Comparison of ENCODE assay signal across 29 mouse cellular contexts in the genomic region with DNA sequence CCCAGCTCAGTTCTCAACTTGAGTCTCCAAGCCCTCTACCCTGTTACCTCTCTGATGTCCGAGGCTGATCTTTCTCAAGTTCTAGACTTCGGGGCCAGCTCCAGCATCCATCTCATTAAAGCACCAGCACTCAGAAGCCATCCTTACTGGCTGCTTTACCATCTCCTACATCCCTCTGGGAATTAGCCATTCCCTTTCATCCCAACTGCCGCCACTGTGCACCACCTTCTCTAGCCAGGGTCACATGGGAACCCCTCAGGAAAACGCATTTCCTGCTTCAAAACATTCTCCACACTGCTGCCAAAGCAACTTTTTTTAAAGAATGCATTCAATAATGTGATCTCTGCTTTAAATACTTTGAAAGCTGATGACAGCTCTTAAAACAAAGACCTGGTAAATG. TPM values are rescaled to one million over a fixed set of nuclear protein-coding genes. Genes with fewer than 3 reads are reported as not detected.
DNase-seq lines count a peak whose midpoint lies in the region; ATAC-seq and TF ChIP-seq lines count a peak whose summit lies in the region.
"Had no signal": no experiment of that assay in that cellular context is flagged by ENCODE, and none has a peak within 500 bp of the region (broad histone marks: within the 10 kb centered on the region; RNA-seq: fewer than 3 reads in every experiment).

No protein-coding gene starts in this region.

- peaks cover 59% of the 10 kb centered on the region for H3K4me1 ChIP-seq in forebrain, embryonic 10.5 days
- H3K4me1 ChIP-seq in forebrain, embryonic 16.5 days (replicated peaks; ENCODE audit: control insufficient read depth, insufficient read depth, low read length) = peaks cover 36% of the 10 kb centered on the region
- peaks cover 59% of the 10 kb centered on the region for H3K4me1 ChIP-seq in hindbrain, embryonic 13.5 days (replicated peaks)
- peaks cover 29% of the 10 kb centered on the region for H3K4me1 ChIP-seq in hindbrain, embryonic 16.5 days (ENCODE audit: control insufficient read depth, insufficient read depth, low read depth, low read length)
- H3K4me1 ChIP-seq in midbrain, embryonic 14.5 days (ENCODE audit: control insufficient read depth, insufficient read depth, low read length) = peaks cover 43% of the 10 kb centered on the region
- H3K4me1 ChIP-seq in midbrain, postnatal 0 days (ENCODE audit: insufficient read depth, low read length) = peaks cover 15% of the 10 kb centered on the region
- H3K4me1 ChIP-seq: intestine, embryonic 15.5 days had no signal

- no peak for DNase-seq in forebrain, embryonic 10.5 days (ENCODE audit: extremely low spot score, low spot score)
- DNase-seq in midbrain, embryonic 14.5 days = no peak
- DNase-seq in midbrain, postnatal 0 days (ENCODE audit: low spot score) = no peak
- DNase-seq: adrenal gland, postnatal 10 days; adrenal gland, postnatal 36 days; B cell, adult 2 months; cerebellum, adult 8-10 months; cerebellum, postnatal 10 days; cerebellum, postnatal 36 days; embryo, embryonic 11 days; gastrocnemius, adult 2 months; gastrocnemius, postnatal 14 days; heart, adult 18-20 months; heart, postnatal 14 days; heart, postnatal 4 days had no signal

- no peak overlapping the region for H3K9ac ChIP-seq in forebrain, embryonic 16.5 days (replicated peaks; ENCODE audit: low read depth, low read length)
- H3K9ac ChIP-seq in hindbrain, embryonic 13.5 days = no peak overlapping the region
- H3K9ac ChIP-seq in hindbrain, embryonic 16.5 days (ENCODE audit: low read depth, low read length) = no peak overlapping the region
- H3K9ac ChIP-seq in midbrain, embryonic 14.5 days (replicated peaks; ENCODE audit: low read length) = no peak overlapping the region
- H3K9ac ChIP-seq in midbrain, postnatal 0 days (replicated peaks; ENCODE audit: low read length, poor library complexity, severe bottlenecking) = no peak overlapping the region
- H3K9ac ChIP-seq: embryonic facial prominence, embryonic 13.5 days; heart, embryonic 13.5 days; hindbrain, embryonic 15.5 days; intestine, embryonic 15.5 days had no signal

- no peak overlapping the region for H3K4me3 ChIP-seq in forebrain, embryonic 10.5 days
- no peak overlapping the region for H3K4me3 ChIP-seq in forebrain, embryonic 16.5 days (replicated peaks; ENCODE audit: low read length)
- no peak overlapping the region for H3K4me3 ChIP-seq in hindbrain, embryonic 13.5 days
- no peak overlapping the region for H3K4me3 ChIP-seq in hindbrain, embryonic 16.5 days (ENCODE audit: low read length)
- no peak overlapping the region for H3K4me3 ChIP-seq in midbrain, embryonic 14.5 days (replicated peaks; ENCODE audit: low read depth, low read length)
- no peak overlapping the region for H3K4me3 ChIP-seq in midbrain, postnatal 0 days (ENCODE audit: low read depth, low read length)
- H3K4me3 ChIP-seq: embryonic facial prominence, embryonic 10.5 days; embryonic facial prominence, embryonic 13.5 days; erythroblast, embryonic 14.5 days; gastrocnemius, adult 2 months; heart, embryonic 13.5 days; hindbrain, embryonic 15.5 days; intestine, embryonic 15.5 days had no signal

- H3K27me3 ChIP-seq in forebrain, embryonic 10.5 days (ENCODE audit: poor library complexity, severe bottlenecking) = no peaks in the 10 kb centered on the region
- H3K27me3 ChIP-seq in forebrain, embryonic 16.5 days (replicated peaks; ENCODE audit: control insufficient read depth, insufficient read depth, low read length) = no peaks in the 10 kb centered on the region
- no peaks in the 10 kb centered on the region for H3K27me3 ChIP-seq in hindbrain, embryonic 13.5 days
- H3K27me3 ChIP-seq in hindbrain, embryonic 16.5 days (replicated peaks; ENCODE audit: control insufficient read depth, insufficient read depth, low read length) = no peaks in the 10 kb centered on the region
- no peaks in the 10 kb centered on the region for H3K27me3 ChIP-seq in midbrain, embryonic 14.5 days (ENCODE audit: control insufficient read depth, insufficient read depth, low read length)
- no peaks in the 10 kb centered on the region for H3K27me3 ChIP-seq in midbrain, postnatal 0 days (ENCODE audit: insufficient read depth, low read length)
- H3K27me3 ChIP-seq: CH12.LX; embryonic facial prominence, embryonic 13.5 days; heart, embryonic 13.5 days; hindbrain, embryonic 15.5 days; intestine, embryonic 15.5 days; Patski had no signal

- no peak for TF ChIP-seq CTCF in midbrain, postnatal 0 days (IDR thresholded peaks at IDR 0.05)

- 0 out of 2 replicates have a peak overlapping the region, but pooled peaks have one; percentile 40 for H3K27ac ChIP-seq in forebrain, embryonic 10.5 days
- no peak overlapping the region for H3K27ac ChIP-seq in forebrain, embryonic 16.5 days (ENCODE audit: low read length)
- H3K27ac ChIP-seq in hindbrain, embryonic 13.5 days = peak overlapping the region; percentile 36; the same call in 1 of the 2 replicates
- no peak overlapping the region for H3K27ac ChIP-seq in hindbrain, embryonic 16.5 days (ENCODE audit: low read depth, low read length)
- peak overlapping the region; percentile 49; the same call in 1 of the 2 replicates for H3K27ac ChIP-seq in midbrain, embryonic 14.5 days (replicated peaks; ENCODE audit: low read depth, low read length)
- H3K27ac ChIP-seq in midbrain, postnatal 0 days (ENCODE audit: low read depth, low read length) = no peak overlapping the region
- H3K27ac ChIP-seq: embryonic facial prominence, embryonic 10.5 days; embryonic facial prominence, embryonic 13.5 days; gastrocnemius, adult 2 months; heart, embryonic 13.5 days; hindbrain, embryonic 15.5 days; intestine, embryonic 15.5 days had no signal

- no peaks in the 10 kb centered on the region for H3K9me3 ChIP-seq in forebrain, embryonic 10.5 days
- H3K9me3 ChIP-seq in forebrain, embryonic 16.5 days (ENCODE audit: control insufficient read depth, low read length) = no peaks in the 10 kb centered on the region
- H3K9me3 ChIP-seq in hindbrain, embryonic 13.5 days = no peaks in the 10 kb centered on the region
- H3K9me3 ChIP-seq in hindbrain, embryonic 16.5 days (ENCODE audit: control insufficient read depth, low read length) = no peaks in the 10 kb centered on the region
- no peaks in the 10 kb centered on the region for H3K9me3 ChIP-seq in midbrain, embryonic 14.5 days (ENCODE audit: control insufficient read depth, low read length)
- H3K9me3 ChIP-seq in midbrain, postnatal 0 days (ENCODE audit: low read length) = no peaks in the 10 kb centered on the region
- H3K9me3 ChIP-seq: embryonic facial prominence, embryonic 10.5 days; embryonic facial prominence, embryonic 13.5 days; G1E; heart, embryonic 13.5 days; hindbrain, embryonic 15.5 days; intestine, embryonic 15.5 days had no signal

- WGBS in forebrain, embryonic 10.5 days = 73% methylated on average over 4 of the region's 4 CpGs
- WGBS in forebrain, embryonic 16.5 days = 42% methylated on average over 4 of the region's 4 CpGs
- WGBS in hindbrain, embryonic 13.5 days = 70% methylated on average over 4 of the region's 4 CpGs
- 68% methylated on average over 4 of the region's 4 CpGs for WGBS in hindbrain, embryonic 16.5 days
- 66% methylated on average over 4 of the region's 4 CpGs for WGBS in midbrain, embryonic 14.5 days
- WGBS in midbrain, postnatal 0 days = 63% methylated on average over 4 of the region's 4 CpGs

- H3K36me3 ChIP-seq in forebrain, embryonic 10.5 days (replicated peaks) = peaks cover 23% of the 10 kb centered on the region
- H3K36me3 ChIP-seq in forebrain, embryonic 16.5 days (ENCODE audit: control insufficient read depth, insufficient read depth) = no peaks in the 10 kb centered on the region
- peaks cover 13% of the 10 kb centered on the region; the same call in 1 of the 2 replicates for H3K36me3 ChIP-seq in hindbrain, embryonic 13.5 days
- H3K36me3 ChIP-seq in hindbrain, embryonic 16.5 days (ENCODE audit: control insufficient read depth, insufficient read depth, low read length) = no peaks in the 10 kb centered on the region
- H3K36me3 ChIP-seq in midbrain, embryonic 14.5 days (ENCODE audit: control insufficient read depth, insufficient read depth, low read length) = peaks cover 7% of the 10 kb centered on the region; the same call in 1 of the 2 replicates
- H3K36me3 ChIP-seq in midbrain, postnatal 0 days (ENCODE audit: insufficient read depth, low read length) = peaks cover 7% of the 10 kb centered on the region; the same call in 1 of the 2 replicates
- H3K36me3 ChIP-seq: embryonic facial prominence, embryonic 10.5 days; embryonic facial prominence, embryonic 13.5 days; G1E; heart, embryonic 13.5 days; intestine, embryonic 15.5 days had no signal

- ATAC-seq in forebrain, embryonic 16.5 days = no peak
- ATAC-seq in hindbrain, embryonic 13.5 days (ENCODE audit: low FRiP score) = no peak
- no peak for ATAC-seq in hindbrain, embryonic 16.5 days
- no peak for ATAC-seq in midbrain, embryonic 14.5 days (ENCODE audit: low FRiP score, low TSS enrichment)
- ATAC-seq in midbrain, postnatal 0 days (ENCODE audit: low FRiP score) = no peak
- ATAC-seq in frontal cortex, adult (ENCODE audit: low TSS enrichment) = no peak
- ATAC-seq: forebrain, embryonic 14.5 days; Patski had no signal

- H3K4me2 ChIP-seq in forebrain, embryonic 16.5 days (ENCODE audit: low read length) = no peak overlapping the region
- H3K4me2 ChIP-seq in hindbrain, embryonic 13.5 days = no peak overlapping the region
- H3K4me2 ChIP-seq in hindbrain, embryonic 16.5 days (ENCODE audit: low read length) = no peak overlapping the region
- H3K4me2 ChIP-seq in midbrain, embryonic 14.5 days (ENCODE audit: low read length) = no peak overlapping the region
- no peak overlapping the region for H3K4me2 ChIP-seq in midbrain, postnatal 0 days (ENCODE audit: low read depth, low read length, poor library complexity, severe bottlenecking)
- H3K4me2 ChIP-seq: embryonic facial prominence, embryonic 13.5 days; heart, embryonic 13.5 days; hindbrain, embryonic 15.5 days; intestine, embryonic 15.5 days had no signal

RNA-seq across cellular contexts. Expression of a gene that starts 17.0 kb away (rescaled TPM):
- 58.7 and 62.1 TPM in 2 replicates for polyA plus RNA-seq in forebrain, embryonic 10.5 days (2016; fragmentation: Nextera tagmentation; extraction: Ambion mirVana)
- 148 and 168 TPM in 2 replicates for polyA plus RNA-seq in forebrain, embryonic 16.5 days (2015; fragmentation: Nextera tagmentation; extraction: Ambion mirVana)
- 87.1 and 91.6 TPM in 2 replicates for polyA plus RNA-seq in hindbrain, embryonic 13.5 days (2015; fragmentation: Nextera tagmentation; extraction: Ambion mirVana)
- 109 and 114 TPM in 2 replicates for polyA plus RNA-seq in hindbrain, embryonic 16.5 days (2015; fragmentation: Nextera tagmentation; extraction: Ambion mirVana)
- polyA plus RNA-seq in midbrain, embryonic 14.5 days (2014; fragmentation: Nextera tagmentation; extraction: Ambion mirVana) = 88.0 and 104 TPM in 2 replicates
- total RNA-seq in midbrain, postnatal 0 days (2014; rRNA removed) = 127 and 136 TPM in 2 replicates
- 96.8 and 113 TPM in 2 replicates for polyA plus RNA-seq in midbrain, postnatal 0 days (2015; fragmentation: Nextera tagmentation; extraction: Ambion mirVana)
- total RNA-seq: CH12.LX had no signal
- polyA plus RNA-seq: erythroblast, embryonic 14.5 days; G1E had no signal

RNA-seq across cellular contexts. Expression of a gene that starts 45.6 kb away (rescaled TPM):
- 20.9 and 21.6 TPM in 2 replicates for polyA plus RNA-seq in forebrain, embryonic 10.5 days (2016; fragmentation: Nextera tagmentation; extraction: Ambion mirVana)
- 10.5 and 10.7 TPM in 2 replicates for polyA plus RNA-seq in forebrain, embryonic 16.5 days (2015; fragmentation: Nextera tagmentation; extraction: Ambion mirVana)
- polyA plus RNA-seq in hindbrain, embryonic 13.5 days (2015; fragmentation: Nextera tagmentation; extraction: Ambion mirVana) = 8.8 and 9.2 TPM in 2 replicates
- 6.3 and 8.1 TPM in 2 replicates for polyA plus RNA-seq in hindbrain, embryonic 16.5 days (2015; fragmentation: Nextera tagmentation; extraction: Ambion mirVana)
- 11.1 and 15.8 TPM in 2 replicates for polyA plus RNA-seq in midbrain, embryonic 14.5 days (2014; fragmentation: Nextera tagmentation; extraction: Ambion mirVana)
- total RNA-seq in midbrain, postnatal 0 days (2014; rRNA removed) = 14.9 and 17.0 TPM in 2 replicates
- polyA plus RNA-seq in midbrain, postnatal 0 days (2015; fragmentation: Nextera tagmentation; extraction: Ambion mirVana) = 4.8 and 5.2 TPM in 2 replicates

RNA-seq across cellular contexts. Expression of a gene that starts 47.8 kb away (rescaled TPM):
- 11.3 and 12.3 TPM in 2 replicates for polyA plus RNA-seq in forebrain, embryonic 10.5 days (2016; fragmentation: Nextera tagmentation; extraction: Ambion mirVana)
- 6.8 and 9.0 TPM in 2 replicates for polyA plus RNA-seq in forebrain, embryonic 16.5 days (2015; fragmentation: Nextera tagmentation; extraction: Ambion mirVana)
- 10.6 and 11.9 TPM in 2 replicates for polyA plus RNA-seq in hindbrain, embryonic 13.5 days (2015; fragmentation: Nextera tagmentation; extraction: Ambion mirVana)
- 8.0 and 11.8 TPM in 2 replicates for polyA plus RNA-seq in hindbrain, embryonic 16.5 days (2015; fragmentation: Nextera tagmentation; extraction: Ambion mirVana)
- polyA plus RNA-seq in midbrain, embryonic 14.5 days (2014; fragmentation: Nextera tagmentation; extraction: Ambion mirVana) = 4.3 and 8.1 TPM in 2 replicates
- total RNA-seq in midbrain, postnatal 0 days (2014; rRNA removed) = 5.6 and 8.2 TPM in 2 replicates
- polyA plus RNA-seq in midbrain, postnatal 0 days (2015; fragmentation: Nextera tagmentation; extraction: Ambion mirVana) = 5.4 and 6.4 TPM in 2 replicates
- polyA plus RNA-seq: erythroblast, embryonic 14.5 days had no signal

Comparison
In these comparisons a context has a peak if more than half of its experiments do, and no peak if none do; other contexts are left out.
1. H3K27ac ChIP-seq: peak in forebrain, embryonic 10.5 days (single experiment), hindbrain, embryonic 13.5 days (single experiment) and midbrain, embryonic 14.5 days (single experiment); none in forebrain, embryonic 16.5 days (single experiment), hindbrain, embryonic 16.5 days (single experiment) and midbrain, postnatal 0 days (single experiment).